Mouse (Mus musculus) neural tube, embryonic 12.5 days (tissue): ENCODE data around the gene Igsf8. TPM values are rescaled to one million over a fixed set of nuclear protein-coding genes. Genes with fewer than 3 reads are reported as not detected.

ENCODE experiments used
- ATAC-seq: fragments of 200-750 bp; cut with Nextera tagmentation; 2 replicates; pipeline ENCODE4 v1.8.0; 2017; ENCODE audit warnings: low read depth, mild to moderate bottlenecking, moderate TSS enrichment, moderate library complexity; ENCODE audit not compliant: low FRiP score
- H3K27ac ChIP-seq: fragments of 300-500 bp; sonication (generic); 2 replicates; pipeline ENCODE4 v1.5.1; 2016
- H3K27me3 ChIP-seq: fragments of 300-500 bp; sonication (generic); replicated peaks from 2 replicates; pipeline ENCODE4 v1.6.1; 2016; ENCODE audit warnings: mild to moderate bottlenecking
- H3K36me3 ChIP-seq: fragments of 300-500 bp; sonication (generic); 2 replicates; pipeline ENCODE4 v1.6.1; 2016; ENCODE audit warnings: mild to moderate bottlenecking
- H3K4me1 ChIP-seq: fragments of 300-500 bp; sonication (generic); 2 replicates; pipeline ENCODE4 v1.6.1; 2016
- H3K4me2 ChIP-seq: fragments of 300-500 bp; sonication (generic); replicated peaks from 2 replicates; pipeline ENCODE4 v1.6.1; 2016; ENCODE audit warnings: mild to moderate bottlenecking
- H3K4me3 ChIP-seq: fragments of 300-500 bp; sonication (generic); 2 replicates; pipeline ENCODE4 v1.5.1; 2016
- H3K9ac ChIP-seq: fragments of 300-500 bp; sonication (generic); 2 replicates; pipeline ENCODE4 v1.6.1; 2016; ENCODE audit warnings: mild to moderate bottlenecking
- H3K9me3 ChIP-seq: fragments of 300-500 bp; sonication (generic); 2 replicates; pipeline ENCODE4 v1.6.1; 2016; ENCODE audit warnings: mild to moderate bottlenecking
- WGBS: fragments of 180-500 bp; shearing (Covaris S2); methylation state at CpG from one replicate; pipeline ENCODE4 v1.1.7; 2016; 5-methylcytosine and 5-hydroxymethylcytosine counted together
- polyA plus RNA-seq: library from polyadenylated mRNA; unstranded; fragments of >200 nt; fragmentation: Nextera tagmentation; extraction: Ambion mirVana; gene quantifications from 2 replicates; pipeline ENCODE4 v1.2.1, GENCODE M21; 2016

Gene Igsf8
- polyA plus RNA-seq = 165 and 171 TPM in 2 replicates

DNA sequence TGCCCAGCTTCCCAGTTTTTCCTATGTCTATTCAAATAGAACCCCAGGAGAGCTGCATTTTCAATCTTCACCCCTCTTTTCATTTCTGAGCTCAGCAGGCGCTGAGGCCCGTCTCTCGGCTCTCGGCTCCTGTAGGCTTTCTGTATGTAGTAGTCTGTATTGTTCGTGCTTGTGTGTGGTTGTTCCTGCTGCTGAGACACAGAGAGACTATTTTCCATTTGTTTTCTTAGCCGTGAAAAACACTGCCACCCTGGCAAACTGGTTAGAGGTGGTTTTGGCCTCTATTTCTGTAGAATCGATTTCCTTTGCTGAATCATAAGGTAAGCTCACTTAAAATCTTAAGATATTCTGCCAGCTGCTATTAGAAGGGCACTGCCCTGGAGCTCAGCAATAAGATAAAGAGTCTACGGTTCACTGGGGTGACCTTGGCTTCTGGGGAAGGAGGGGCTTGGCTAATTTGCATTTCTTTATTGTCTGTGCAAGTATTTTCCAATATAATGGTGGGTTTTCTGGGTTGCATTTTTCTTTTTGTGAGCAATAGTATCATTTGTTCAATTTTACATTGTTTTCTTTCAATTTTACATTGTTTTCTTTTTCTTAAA is at the start of gene Igsf8:
Gene Igsf8 (plus strand): TSS at position 165 of the 602 bp plus-strand sequence.
- no peak within 1 kb of the TSS for H3K4me2 ChIP-seq
- no peaks in the 10 kb centered on the region for H3K27me3 ChIP-seq
- 0 out of 2 replicates have a peak within 1 kb of the TSS, but pooled peaks have one; percentile 2 for H3K27ac ChIP-seq
- WGBS = 22% methylated on average over 8 of the region's 8 CpGs
- ATAC-seq = peak; percentile 71
- no peaks in the 10 kb centered on the region for H3K36me3 ChIP-seq
- no peak within 1 kb of the TSS for H3K4me3 ChIP-seq
- no peak within 1 kb of the TSS for H3K9ac ChIP-seq
- H3K9me3 ChIP-seq = no peaks in the 10 kb centered on the region
- peaks cover 12% of the 10 kb centered on the region; the same call in 1 of the 2 replicates for H3K4me1 ChIP-seq

GRCm38 (mm10) chr1:172212776-172213175 is 48.7 kb upstream of the Igsf8 start:
- Histone ChIP-seq H3K9me3 (no peaks in the 10 kb centered on the region), H3K27ac (no peak overlapping the region), H3K4me1 (peaks cover 8% of the 10 kb centered on the region; the same call in 1 of the 2 replicates), H3K36me3 (no peaks in the 10 kb centered on the region; the same call in 1 of the 2 replicates), H3K4me2 (no peak overlapping the region), H3K4me3 (no peak overlapping the region), H3K9ac (no peak overlapping the region), H3K27me3 (no peaks in the 10 kb centered on the region)
- WGBS = 59% methylated on average over 5 of the region's 5 CpGs
- no peak for ATAC-seq

GRCm38 (mm10) chr1:172213771-172214170 is 47.7 kb upstream of the Igsf8 start:
- Histone ChIP-seq H3K4me1 (peaks cover 13% of the 10 kb centered on the region; the same call in 1 of the 2 replicates), H3K9ac (no peak overlapping the region), H3K27me3 (no peaks in the 10 kb centered on the region), H3K27ac (no peak overlapping the region), H3K9me3 (no peaks in the 10 kb centered on the region), H3K4me2 (no peak overlapping the region), H3K4me3 (no peak overlapping the region), H3K36me3 (no peaks in the 10 kb centered on the region; the same call in 1 of the 2 replicates)
- no peak for ATAC-seq
- 65% methylated on average over 4 of the region's 4 CpGs for WGBS

DNA sequence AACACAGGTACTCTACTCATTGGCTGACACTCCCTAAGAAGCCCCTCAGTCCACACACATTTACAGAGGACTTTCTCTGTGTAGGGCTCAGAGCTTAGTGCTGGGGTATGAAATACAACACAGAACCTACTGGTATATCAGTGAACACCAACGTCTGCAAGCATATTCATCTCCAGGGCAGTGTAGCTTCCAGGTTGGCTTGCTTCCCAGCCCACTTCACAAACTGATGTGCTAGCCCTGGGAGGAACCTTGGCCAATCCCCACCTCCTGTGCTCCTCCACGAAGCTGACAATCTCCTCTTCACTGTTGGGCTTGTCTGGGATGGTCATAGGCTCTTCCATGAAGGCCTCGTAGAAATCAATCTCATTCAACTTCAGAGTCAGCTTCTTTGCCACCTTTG is 46.7 kb upstream of the Igsf8 start:
- no peak overlapping the region for H3K4me3 ChIP-seq
- no peak overlapping the region for H3K9ac ChIP-seq
- H3K4me1 ChIP-seq = peaks cover 20% of the 10 kb centered on the region
- no peaks in the 10 kb centered on the region for H3K9me3 ChIP-seq
- WGBS = 77% methylated on average over 3 of the region's 3 CpGs
- no peak for ATAC-seq
- H3K27me3 ChIP-seq = no peaks in the 10 kb centered on the region
- H3K4me2 ChIP-seq = no peak overlapping the region
- H3K36me3 ChIP-seq = no peaks in the 10 kb centered on the region; the same call in 1 of the 2 replicates
- no peak overlapping the region for H3K27ac ChIP-seq

GRCm38 (mm10) chr1:172217148-172217547 is 44.3 kb upstream of the Igsf8 start:
- WGBS = 1% methylated on average over 5 of the region's 5 CpGs
- Histone ChIP-seq H3K4me2 (peak overlapping the region; percentile 42), H3K4me3 (no peak overlapping the region), H3K9me3 (no peaks in the 10 kb centered on the region), H3K27ac (no peak overlapping the region), H3K9ac (no peak overlapping the region), H3K4me1 (peaks cover 34% of the 10 kb centered on the region), H3K36me3 (no peaks in the 10 kb centered on the region), H3K27me3 (no peaks in the 10 kb centered on the region)
- peak; percentile 55 for ATAC-seq

GRCm38 (mm10) chr1:172218164-172218910 is 43.1 kb upstream of the Igsf8 start:
- ATAC-seq = no peak
- Histone ChIP-seq H3K4me1 (peaks cover 35% of the 10 kb centered on the region), H3K27ac (no peak overlapping the region)

DNA sequence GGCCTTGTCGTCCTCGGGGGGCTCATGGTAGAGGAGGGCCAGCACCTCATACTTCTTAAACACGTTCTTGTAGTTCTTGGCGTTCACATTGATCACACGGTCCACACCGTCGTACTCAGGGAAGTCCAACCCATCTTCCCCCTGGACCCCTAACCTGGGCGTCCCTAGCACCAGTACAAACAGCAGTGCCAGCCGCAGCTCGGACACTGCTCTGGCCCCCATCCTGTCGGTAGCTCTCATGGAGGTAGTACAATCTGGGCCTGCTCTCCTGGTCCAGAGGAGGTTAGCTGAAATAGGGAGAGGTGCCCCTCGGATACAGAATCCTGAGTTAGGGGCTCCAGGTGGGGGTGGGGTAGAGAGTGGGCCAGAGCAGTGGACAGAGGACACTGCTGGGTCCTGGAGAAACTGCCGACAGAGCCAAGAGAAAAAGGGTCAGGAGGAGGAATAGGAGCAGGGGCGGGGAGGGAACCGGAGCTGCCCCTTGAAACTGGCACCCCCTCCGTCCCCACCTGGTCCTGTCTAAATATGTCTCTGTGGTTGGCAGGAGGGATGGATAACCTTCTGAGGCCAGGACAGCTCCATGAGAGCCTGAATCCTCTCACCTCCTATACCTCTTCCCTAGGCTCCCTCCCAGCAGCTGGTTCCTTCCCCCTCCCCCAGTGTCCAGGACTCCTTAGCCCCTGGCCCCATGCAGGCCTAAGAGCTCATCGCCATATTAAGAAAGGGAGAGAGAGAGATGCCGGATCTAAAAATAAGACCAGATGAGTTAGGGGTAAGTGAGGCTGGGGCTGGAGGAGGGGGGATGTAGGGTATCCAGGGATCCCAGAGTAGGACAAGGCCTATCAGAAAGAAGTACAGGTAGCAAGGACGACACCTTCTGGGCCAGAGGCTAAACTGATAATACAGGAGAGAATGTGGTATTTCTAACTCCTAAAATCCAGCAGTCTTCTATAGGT is 41.7 kb upstream of the Igsf8 start, which contains the start of gene Casq1:
Gene Casq1 (minus strand): TSS at position 418 of the 956 bp plus-strand sequence.
- Histone ChIP-seq H3K4me1 (peaks cover 35% of the 10 kb centered on the region), H3K27ac (no peak within 1 kb of the TSS), H3K4me3 (no peak within 1 kb of the TSS), H3K27me3 (no peaks in the 10 kb centered on the region), H3K4me2 (no peak within 1 kb of the TSS), H3K9ac (no peak within 1 kb of the TSS), H3K36me3 (no peaks in the 10 kb centered on the region), H3K9me3 (no peaks in the 10 kb centered on the region)
- ATAC-seq = no peak
- 85% methylated on average over 19 of the region's 19 CpGs for WGBS

More at GRCm38 (mm10) chr1:172218164-172218910, 43.1 kb upstream of the Igsf8 start:
- no peaks in the 10 kb centered on the region for H3K27me3 ChIP-seq
- H3K4me3 ChIP-seq = no peak overlapping the region
- H3K9me3 ChIP-seq = no peaks in the 10 kb centered on the region
- H3K36me3 ChIP-seq = no peaks in the 10 kb centered on the region
- WGBS = 59% methylated on average over 15 of the region's 15 CpGs
- H3K4me2 ChIP-seq = no peak overlapping the region
- no peak overlapping the region for H3K9ac ChIP-seq

DNA sequence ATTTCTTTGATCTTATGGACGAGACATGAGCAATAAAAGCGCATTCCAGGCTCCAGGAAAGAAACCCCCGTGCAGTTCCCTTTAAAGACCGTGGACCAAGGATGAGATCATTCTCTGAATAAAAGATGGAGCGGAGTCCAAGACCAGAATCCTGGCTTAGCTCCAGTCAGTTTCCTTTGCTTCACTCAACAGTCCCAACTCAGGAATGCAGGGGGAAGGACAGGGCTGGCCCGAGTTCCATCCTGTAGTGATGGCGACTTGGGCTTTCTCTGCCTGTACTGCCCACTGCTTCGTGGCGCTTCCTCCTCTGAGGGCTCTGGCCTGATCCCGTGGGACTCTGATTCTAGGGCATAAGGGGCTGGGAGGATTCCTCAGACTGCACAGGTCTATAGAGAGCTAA is 41.0 kb upstream of the Igsf8 start:
- no peak for ATAC-seq
- H3K9me3 ChIP-seq = no peaks in the 10 kb centered on the region
- H3K27ac ChIP-seq = no peak overlapping the region
- no peaks in the 10 kb centered on the region for H3K36me3 ChIP-seq
- H3K27me3 ChIP-seq = no peaks in the 10 kb centered on the region
- H3K4me2 ChIP-seq = no peak overlapping the region
- no peak overlapping the region for H3K4me3 ChIP-seq
- H3K4me1 ChIP-seq = peaks cover 35% of the 10 kb centered on the region
- H3K9ac ChIP-seq = no peak overlapping the region
- 47% methylated on average over 10 of the region's 10 CpGs for WGBS

- no peak overlapping the region for H3K4me2 ChIP-seq
- H3K27ac ChIP-seq = no peak overlapping the region
- peaks cover 35% of the 10 kb centered on the region for H3K4me1 ChIP-seq
- H3K4me3 ChIP-seq = no peak overlapping the region
- no peak for ATAC-seq
- H3K9ac ChIP-seq = no peak overlapping the region
- no peaks in the 10 kb centered on the region for H3K36me3 ChIP-seq
- H3K9me3 ChIP-seq = no peaks in the 10 kb centered on the region
- 49% methylated on average over 11 of the region's 11 CpGs for whole genome bisulfite sequencing
- H3K27me3 ChIP-seq = no peaks in the 10 kb centered on the region
Observed at GRCm38 (mm10) chr1:172221297-172222063, 40.0 kb upstream of the Igsf8 start.

DNA sequence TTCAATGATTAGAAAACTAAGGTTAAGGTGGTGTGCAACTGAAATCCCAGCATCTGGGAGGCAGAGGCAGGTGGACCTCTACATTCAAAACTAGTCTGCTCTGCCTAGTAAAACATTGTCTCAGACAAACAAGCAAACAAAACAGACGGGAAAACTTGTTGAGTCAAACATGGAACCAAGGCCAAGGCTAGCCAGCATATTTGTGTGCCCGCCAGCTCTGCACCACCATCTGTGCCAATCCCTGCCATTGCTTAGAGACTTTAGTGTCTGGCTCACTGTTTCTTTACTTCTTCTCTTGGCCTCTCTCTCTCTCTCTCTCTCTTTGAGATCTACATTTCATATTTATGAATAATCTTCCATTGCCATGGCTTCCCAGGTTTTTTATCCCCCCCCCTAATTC is 33.2 kb upstream of the Igsf8 start:
- Histone ChIP-seq H3K4me1 (no peaks in the 10 kb centered on the region), H3K27me3 (no peaks in the 10 kb centered on the region), H3K27ac (no peak overlapping the region), H3K4me3 (no peak overlapping the region), H3K9ac (no peak overlapping the region), H3K4me2 (no peak overlapping the region), H3K9me3 (no peaks in the 10 kb centered on the region), H3K36me3 (no peaks in the 10 kb centered on the region)
- 94% methylated on average over 2 of the region's 2 CpGs for WGBS
- ATAC-seq = no peak

GRCm38 (mm10) chr1:172229215-172229614 is 32.2 kb upstream of the Igsf8 start:
- 83% methylated on average over 1 of the region's 1 CpGs for whole genome bisulfite sequencing
- ATAC-seq = no peak

More at GRCm38 (mm10) chr1:172229215-172229614, 32.2 kb upstream of the Igsf8 start:
- no peaks in the 10 kb centered on the region for H3K27me3 ChIP-seq
- no peak overlapping the region for H3K27ac ChIP-seq
- no peaks in the 10 kb centered on the region for H3K36me3 ChIP-seq
- no peak overlapping the region for H3K4me2 ChIP-seq
- no peak overlapping the region for H3K9ac ChIP-seq
- no peaks in the 10 kb centered on the region for H3K4me1 ChIP-seq
- H3K9me3 ChIP-seq = no peaks in the 10 kb centered on the region
- no peak overlapping the region for H3K4me3 ChIP-seq
